Mouse (Mus musculus): ENCODE data around the gene Rpgr. TPM values are rescaled to one million over a fixed set of nuclear protein-coding genes. Genes with fewer than 3 reads are reported as not detected.

Gene Rpgr
- 4.5 TPM for polyA plus RNA-seq (2014; fragmentation: Illumina TruSeq; extraction: RNeasy Lipid Tissue Mini Kit (QIAGEN cat#74804); ENCODE audit: insufficient read depth, low read depth, low replicate concordance)

DNA sequence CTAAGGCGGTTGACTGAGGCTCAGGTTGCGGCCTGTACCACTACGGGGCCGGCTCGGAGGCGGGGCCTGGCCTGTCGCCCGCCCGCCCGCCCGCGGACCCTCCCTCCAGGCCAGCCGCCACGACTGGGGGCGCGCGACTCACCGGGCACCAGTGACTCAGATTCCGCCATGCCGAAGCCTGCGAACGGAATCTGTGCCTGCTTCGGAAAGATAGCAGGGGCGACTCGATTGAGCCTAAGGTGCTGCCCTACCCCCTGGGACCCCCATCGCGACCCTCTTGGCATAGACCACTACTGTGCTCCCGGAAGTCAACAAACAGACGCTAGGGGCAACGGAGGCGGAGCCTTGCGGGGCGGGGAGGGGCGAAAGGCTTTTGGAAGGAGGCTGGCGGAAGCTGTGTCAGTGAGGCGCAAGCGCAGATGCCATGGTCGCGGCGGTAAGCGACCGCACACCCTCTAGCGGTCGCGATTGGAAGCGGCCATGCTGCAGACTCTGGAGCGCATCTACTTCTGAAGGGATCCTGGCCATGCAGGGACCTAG is at the start of gene Rpgr:
Gene Rpgr (minus strand): TSS at position 511 of the 540 bp plus-strand sequence.

GRCm38 (mm10) chrX:10251852-10252504 is 35.3 kb upstream of the Rpgr start, which contains the start of gene Otc:
Gene Otc (plus strand): TSS chrX:10252305.

DNA sequence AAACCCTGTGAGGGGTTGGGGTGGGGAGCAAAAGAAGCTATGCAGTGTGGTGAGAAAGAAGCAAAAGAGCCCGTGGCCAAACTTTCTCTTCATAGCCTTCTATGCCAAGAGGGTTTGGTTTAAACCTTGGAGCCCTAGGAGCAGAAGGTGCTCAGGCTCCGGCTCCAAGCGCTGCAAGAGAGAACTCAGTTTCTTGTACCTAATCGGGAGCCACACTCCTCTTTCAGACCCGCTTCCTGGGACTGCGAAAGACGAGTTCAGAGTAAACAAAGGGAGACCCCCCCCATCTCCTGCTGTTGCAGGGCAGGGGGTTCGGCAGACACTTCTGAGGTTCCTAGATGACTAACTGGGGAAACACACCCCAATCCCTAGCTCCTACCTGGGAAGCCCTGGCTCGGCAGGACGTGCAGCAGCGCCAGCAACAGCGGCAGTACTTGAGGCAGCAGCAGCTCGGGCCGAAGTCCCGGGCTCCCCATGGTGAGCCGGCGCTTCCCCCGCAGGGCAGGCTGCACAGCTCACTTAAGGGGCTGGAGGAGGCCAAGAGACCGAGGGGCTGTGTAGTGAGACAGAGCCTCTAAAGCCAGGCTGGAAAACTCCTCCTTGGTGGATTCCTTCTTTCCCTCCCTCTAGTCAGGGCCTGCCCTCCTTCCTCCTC is 99.5 kb downstream of the Rpgr start, which contains the start of gene Srpx:
Gene Srpx (minus strand): TSS at position 645 of the 655 bp plus-strand sequence.

Other genes with a start within 250 kb of the Rpgr start
- 11.1 TPM for gene Srpx, start 99.2 kb downstream of the Rpgr start, polyA plus RNA-seq (2014; fragmentation: Illumina TruSeq; extraction: RNeasy Lipid Tissue Mini Kit (QIAGEN cat#74804); ENCODE audit: insufficient read depth, low read depth, low replicate concordance)
- gene Otc, start 35.4 kb upstream of the Rpgr start, polyA plus RNA-seq (2014; fragmentation: Illumina TruSeq; extraction: RNeasy Lipid Tissue Mini Kit (QIAGEN cat#74804); ENCODE audit: insufficient read depth, low read depth, low replicate concordance), result 0.30 TPM

Measured in lung, adult 10 weeks (tissue).